Mouse (Mus musculus): ENCODE data around the gene Gtsf2.

DNA sequence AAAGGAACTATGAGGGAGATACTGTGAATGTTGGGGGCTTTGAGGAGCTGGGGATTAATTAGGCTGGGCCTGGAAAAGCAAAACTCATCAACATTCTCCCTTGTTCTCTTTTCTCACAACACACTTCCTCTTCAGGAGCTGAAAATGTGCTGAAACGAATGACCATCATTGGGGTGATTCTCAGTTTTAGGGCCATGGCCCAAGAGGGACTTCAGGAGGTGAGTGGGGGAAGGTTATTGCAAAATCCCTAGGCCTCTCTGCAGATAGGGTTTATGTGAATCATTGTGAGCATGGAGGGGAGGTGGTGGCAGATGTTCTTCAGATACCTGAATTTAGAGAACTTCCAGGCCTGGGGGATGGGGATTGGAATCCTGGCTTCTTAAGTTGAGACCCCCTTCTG is 38.4 kb upstream of the Gtsf2 start:
- TF ChIP-seq CTCF (IDR thresholded peaks at IDR 0.05; ENCODE audit: low read depth) = no peak
- TF ChIP-seq EP300 (optimal IDR thresholded peaks at IDR 0.05) = no peak
